Mouse (Mus musculus) ES-E14 (cell line): ENCODE measurements around the gene Hoxb2.

Source experiments
- HCFC1 ChIP-seq: IDR thresholded peaks from 2 replicates; pipeline ENCODE4 v1.6.1; 2012; ENCODE audit warnings: low read length, inconsistent platforms, borderline replicate concordance; ENCODE audit not compliant: insufficient read depth
- MAFK ChIP-seq: IDR thresholded peaks from 2 replicates; pipeline ENCODE4 v1.6.1; 2014; ENCODE audit warnings: mild to moderate bottlenecking, low read depth, low read length, inconsistent platforms; ENCODE audit not compliant: insufficient read depth
- ZC3H11A ChIP-seq: IDR thresholded peaks from 2 replicates; pipeline ENCODE4 v1.6.1; 2012; ENCODE audit warnings: low read depth, mild to moderate bottlenecking, inconsistent platforms, low read length, borderline replicate concordance
- ZNF384 ChIP-seq: IDR thresholded peaks from 2 replicates; pipeline ENCODE4 v1.6.1; 2012; ENCODE audit warnings: low read depth, low read length, inconsistent platforms

DNA sequence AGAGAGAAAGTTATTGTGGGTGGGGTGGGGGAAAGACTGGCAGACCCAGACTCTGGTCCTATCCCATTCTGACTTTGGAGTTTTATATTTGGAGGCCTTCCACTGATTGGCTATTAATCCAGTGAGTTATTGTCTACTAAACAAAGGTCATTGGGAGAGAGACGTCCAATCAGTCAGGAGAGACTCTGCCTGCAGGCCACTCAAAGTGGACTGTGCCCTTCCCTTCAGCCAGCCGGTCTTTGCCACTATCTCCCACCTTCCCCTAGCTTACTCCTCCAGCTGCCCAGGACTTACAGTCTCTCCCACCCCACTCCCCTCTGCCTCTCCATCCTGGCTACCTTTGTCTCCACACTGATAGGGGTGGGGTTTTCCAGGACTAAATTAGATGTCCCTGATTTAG is 13.7 kb upstream of the Hoxb2 start:
- TF ChIP-seq MAFK (no peak), ZNF384 (no peak), ZC3H11A (no peak), HCFC1 (no peak)
